In genomic region chrX:142403114-142403513, GRCm38 (mm10) we compare ENCODE assay signal across 20 mouse cellular contexts.
"Had no signal": no experiment of that assay in that cellular context is flagged by ENCODE, and none has a peak within 500 bp of the region (broad histone marks: within the 10 kb centered on the region; RNA-seq: fewer than 3 reads in every experiment).

No protein-coding gene starts in this region.

- H3K36me3 ChIP-seq: midbrain, embryonic 10.5 days; midbrain, embryonic 12.5 days; neural tube, embryonic 13.5 days; neural tube, embryonic 15.5 days had no signal

- H3K27me3 ChIP-seq: megakaryocyte, embryonic 14.5 days; midbrain, embryonic 12.5 days; neural tube, embryonic 15.5 days had no signal

- H3K4me2 ChIP-seq: lung, embryonic 14.5 days; midbrain, embryonic 12.5 days; neural tube, embryonic 13.5 days; neural tube, embryonic 15.5 days had no signal

- H3K27ac ChIP-seq: midbrain, embryonic 10.5 days; midbrain, embryonic 12.5 days; neural tube, embryonic 13.5 days; neural tube, embryonic 15.5 days had no signal

- H3K9me3 ChIP-seq: megakaryocyte, embryonic 14.5 days; midbrain, embryonic 10.5 days; midbrain, embryonic 12.5 days; neural tube, embryonic 13.5 days; neural tube, embryonic 15.5 days had no signal

- H3K4me1 ChIP-seq: megakaryocyte, embryonic 14.5 days; midbrain, embryonic 10.5 days; midbrain, embryonic 12.5 days; neural tube, embryonic 13.5 days; neural tube, embryonic 15.5 days had no signal

- H3K4me3 ChIP-seq: megakaryocyte, embryonic 14.5 days; midbrain, embryonic 10.5 days; midbrain, embryonic 12.5 days; myocyte; neural tube, embryonic 13.5 days; neural tube, embryonic 15.5 days had no signal

- ATAC-seq: midbrain, embryonic 16.5 days had no signal

- DNase-seq: lung, adult 18-20 months; lung, embryonic 14.5 days; lung, postnatal 10 days; lung, postnatal 4 days; midbrain, embryonic 14.5 days; retina, postnatal 1 day; right cerebral cortex, adult 18-20 months; right cerebral cortex, postnatal 25 days; right cerebral cortex, postnatal 4 days; spleen, adult 18-20 months; thymus, adult 18-20 months; thymus, postnatal 25 days; thymus, postnatal 4 days had no signal

- H3K9ac ChIP-seq: lung, embryonic 14.5 days; midbrain, embryonic 12.5 days; neural tube, embryonic 13.5 days; neural tube, embryonic 15.5 days had no signal
